Mouse (Mus musculus) embryo, embryonic 11.5 days (tissue): Measurements from ENCODE around the gene Krt35.

Experiments used
- DNase-seq: peaks from one replicate; pipeline ENCODE4 v3.0.0-alpha.2; 2012; ENCODE audit warnings: low read depth, low spot score

The Krt35 gene

DNA sequence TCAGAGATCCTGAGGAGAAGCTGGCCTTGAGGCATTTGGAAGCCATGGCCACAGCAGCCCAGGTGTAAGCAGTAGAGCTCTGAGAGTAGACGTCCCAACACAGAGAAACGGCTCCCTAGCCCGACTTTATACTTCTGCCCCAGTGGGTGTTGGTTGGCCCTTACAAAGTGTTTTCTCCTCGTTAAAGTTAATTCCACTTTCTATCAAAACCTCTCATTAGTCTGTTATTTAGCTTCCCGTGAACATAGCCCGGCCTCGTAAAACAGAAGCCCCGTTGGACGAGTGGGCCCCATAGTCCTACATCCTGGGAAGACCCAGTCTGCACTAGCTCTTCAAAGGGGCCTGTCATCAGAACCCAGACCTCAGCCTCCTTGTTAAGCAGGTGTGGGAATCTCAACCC lies at the start of gene Krt35:
TSS of gene Krt35 (minus strand) at position 101 of the 400 bp plus-strand sequence.
- no peak for DNase-seq

DNA sequence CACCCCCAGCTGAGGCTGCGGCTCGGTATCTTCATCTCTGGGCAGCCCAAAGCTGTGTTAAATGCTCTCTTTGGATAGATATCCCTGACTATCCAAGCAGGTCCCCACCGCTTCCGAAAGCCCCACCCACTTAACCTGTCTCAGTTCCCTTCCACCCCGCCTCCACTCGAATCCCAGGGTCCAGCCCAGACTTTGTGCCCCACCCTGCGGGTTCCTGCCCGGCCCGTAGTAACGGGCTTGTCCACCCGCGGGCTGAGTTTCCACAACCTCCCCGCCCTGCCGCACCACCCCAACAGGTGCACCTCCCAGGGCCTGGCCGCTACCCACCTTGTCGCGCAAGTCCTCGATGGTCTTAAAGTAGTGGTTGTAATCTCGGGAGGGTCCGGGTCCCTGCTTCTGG lies 49.1 kb upstream of the Krt35 start:
- DNase-seq = no peak

DNA sequence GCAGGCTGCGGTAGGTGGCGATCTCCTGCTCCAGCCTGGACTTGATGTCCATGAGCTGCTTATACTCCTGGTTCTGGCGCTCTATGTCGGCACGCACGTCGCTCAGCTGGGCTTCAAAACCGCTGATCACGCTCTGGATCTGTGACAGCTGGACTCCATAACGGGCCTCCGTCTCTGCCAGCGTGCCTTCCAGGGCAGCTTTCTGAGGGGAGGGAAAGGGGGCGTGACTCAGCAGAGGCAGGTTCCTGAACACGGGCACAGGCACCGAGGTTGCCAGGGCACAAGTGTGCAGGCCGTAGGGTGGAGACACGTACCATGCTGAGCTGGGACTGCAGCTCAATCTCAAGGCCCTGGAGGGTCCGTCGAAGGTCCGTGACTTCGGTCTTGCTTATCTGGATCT lies 44.9 kb upstream of the Krt35 start:
- DNase-seq = no peak

DNA sequence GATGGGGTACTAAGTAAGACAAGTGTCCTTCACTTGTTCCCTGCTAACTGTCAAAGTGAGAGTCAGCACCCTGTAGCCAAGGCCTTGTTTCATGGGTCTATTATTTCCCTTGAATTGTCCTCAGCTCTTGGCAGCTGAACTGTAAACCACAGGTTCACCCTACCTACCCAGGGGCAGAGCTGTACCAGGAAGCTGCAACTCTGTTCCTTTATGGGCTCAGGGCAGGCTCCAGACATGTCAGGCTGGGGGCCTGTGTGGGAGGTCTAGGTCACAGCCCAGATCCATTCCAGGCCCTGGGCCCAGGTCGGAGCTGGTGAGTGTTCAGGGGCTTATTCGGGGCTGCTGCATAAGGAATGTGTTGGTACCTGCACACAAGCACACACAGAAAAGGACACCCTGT lies 43.4 kb upstream of the Krt35 start:
- no peak for DNase-seq

DNA sequence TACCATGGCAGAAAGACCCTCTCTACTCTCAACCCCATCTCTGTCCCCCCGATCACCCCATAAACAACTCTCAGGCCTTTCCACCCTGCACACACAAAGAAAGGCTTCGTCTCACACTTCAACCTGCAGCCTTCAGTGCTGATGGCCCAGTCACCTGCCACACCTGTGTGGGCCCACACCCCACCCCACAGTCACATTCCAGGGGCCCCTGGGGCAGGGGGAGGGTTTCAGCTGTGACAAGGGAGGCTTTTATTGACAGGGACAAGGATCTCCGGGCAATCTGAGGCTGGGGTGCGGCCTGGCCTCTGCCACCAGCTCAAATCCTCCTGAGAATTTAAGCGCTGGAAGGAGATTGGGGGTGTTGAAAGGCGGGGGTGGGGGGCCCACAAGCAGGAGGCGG lies 42.8 kb upstream of the Krt35 start:
- DNase-seq = no peak

DNA sequence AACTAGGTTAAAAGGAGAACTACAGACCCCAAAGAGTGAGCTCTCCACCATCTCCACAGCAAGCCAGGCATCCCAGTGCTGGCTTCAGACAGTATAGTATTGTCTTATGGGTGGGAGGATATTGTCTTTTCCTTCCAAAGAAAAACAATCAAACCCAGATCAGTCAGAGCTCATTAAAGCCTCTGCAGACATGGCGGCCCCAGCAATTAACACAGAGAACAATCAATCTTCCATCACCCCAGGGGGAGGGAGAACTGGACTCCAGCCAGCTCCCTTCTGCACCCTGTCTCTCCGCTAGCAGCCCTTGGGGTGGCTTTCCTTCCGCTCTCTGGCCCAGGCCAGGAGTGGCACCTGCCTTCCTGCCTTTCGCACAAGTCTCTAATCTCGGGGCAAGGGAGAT lies 41.7 kb upstream of the Krt35 start:
- DNase-seq = no peak

DNA sequence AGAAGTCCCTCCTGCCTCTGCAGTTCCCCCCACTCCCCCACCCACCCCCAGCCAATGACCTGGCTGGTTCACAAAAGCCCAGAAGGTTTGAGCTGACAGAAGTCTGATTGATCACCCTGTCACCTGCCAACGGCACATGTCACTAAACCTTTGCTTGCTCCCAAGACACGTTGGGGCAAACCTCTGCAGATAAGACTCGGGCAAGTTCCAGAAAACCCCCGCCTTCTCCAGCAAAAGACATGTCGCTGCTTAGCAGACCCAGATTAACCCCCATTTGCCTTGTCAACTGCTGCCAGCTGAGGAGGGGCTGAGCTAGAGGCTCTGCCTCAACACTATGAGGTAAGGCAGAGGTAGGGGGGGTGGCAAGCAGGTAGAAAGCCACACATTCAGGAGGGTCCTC lies 40.5 kb upstream of the Krt35 start:
- DNase-seq = no peak

DNA sequence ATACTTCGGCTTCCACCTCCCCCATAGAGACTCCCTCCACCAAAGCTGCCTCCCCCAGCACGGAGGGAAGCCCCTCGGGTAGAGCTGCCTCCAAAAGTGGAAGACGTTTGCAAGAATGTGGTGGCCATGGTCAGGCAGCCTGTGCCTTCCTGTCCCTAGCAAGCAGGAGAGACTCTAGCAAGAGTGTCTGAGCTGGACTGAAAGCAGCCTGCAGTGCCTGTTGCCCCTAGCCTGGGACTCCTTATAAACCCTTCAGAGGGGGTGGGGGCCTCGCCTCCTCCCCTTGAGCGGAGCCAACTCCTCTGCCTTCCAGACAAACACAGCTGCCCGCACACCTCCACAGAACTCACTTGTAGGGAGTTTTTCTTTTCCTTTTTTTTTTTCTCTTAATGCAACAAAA lies 39.7 kb upstream of the Krt35 start, which contains the start of gene Krt15:
TSS of gene Krt15 (minus strand) at position 198 of the 400 bp plus-strand sequence.
- no peak for DNase-seq

DNA sequence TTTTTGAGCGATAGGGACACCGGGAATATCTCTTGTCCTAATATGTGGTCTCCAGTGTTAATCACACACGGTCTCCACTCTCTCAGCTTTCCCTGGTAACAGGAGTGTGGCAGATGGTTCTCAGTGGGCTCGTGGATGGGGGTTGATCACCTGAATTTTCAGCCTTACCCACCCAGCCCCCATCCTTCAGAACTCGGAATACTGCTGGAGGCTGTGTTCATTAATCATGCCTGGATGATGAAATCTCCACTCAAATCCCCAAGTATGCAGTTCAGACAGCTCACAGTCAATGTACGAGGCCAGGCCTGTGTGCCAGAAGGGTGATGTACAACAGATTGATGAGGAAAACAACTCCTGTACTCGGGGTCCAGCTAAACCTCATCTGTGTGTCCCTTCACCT lies 28.9 kb upstream of the Krt35 start:
- DNase-seq = no peak

DNA sequence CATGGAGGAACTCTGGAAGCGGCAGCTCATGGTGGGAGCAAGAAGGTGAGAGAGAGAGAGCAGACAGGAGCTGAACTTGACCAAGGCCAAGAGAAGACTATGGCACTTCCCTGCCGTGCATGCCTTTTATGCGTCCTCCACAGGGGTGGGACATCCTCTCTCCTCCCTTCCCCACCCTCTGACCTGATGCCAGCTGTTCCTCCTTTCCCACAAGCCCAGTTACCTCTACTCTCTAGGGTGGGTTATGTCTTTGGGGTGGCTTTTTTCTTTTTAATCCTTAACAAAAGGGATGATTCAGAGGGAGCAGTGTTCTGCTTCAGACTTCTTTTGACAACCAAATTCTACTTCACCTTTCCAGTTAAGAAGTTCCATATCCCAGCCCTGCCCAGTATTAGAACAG lies 25.4 kb upstream of the Krt35 start, which contains the start of gene Krt13:
TSS of gene Krt13 (minus strand) at position 101 of the 400 bp plus-strand sequence.
- DNase-seq = no peak

DNA sequence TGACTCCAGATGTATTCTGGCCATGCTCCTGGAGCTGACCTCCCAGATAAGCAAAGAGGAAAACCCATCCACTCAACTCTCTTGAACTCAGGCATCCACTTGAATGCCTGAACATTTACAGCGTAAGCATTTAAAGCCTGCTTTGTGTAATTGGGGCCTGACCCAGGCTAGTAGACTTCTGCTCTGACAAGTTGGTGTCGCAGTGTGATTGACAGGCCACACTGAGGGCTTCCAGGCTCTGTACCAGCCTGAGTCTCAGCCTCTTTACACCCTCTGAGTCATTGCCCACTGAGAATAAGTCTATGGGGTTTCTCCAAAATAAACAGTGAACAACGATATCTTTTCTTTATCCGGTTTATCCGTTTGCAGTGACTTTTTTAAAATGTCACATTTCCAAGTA lies 24.3 kb upstream of the Krt35 start:
- DNase-seq = no peak

DNA sequence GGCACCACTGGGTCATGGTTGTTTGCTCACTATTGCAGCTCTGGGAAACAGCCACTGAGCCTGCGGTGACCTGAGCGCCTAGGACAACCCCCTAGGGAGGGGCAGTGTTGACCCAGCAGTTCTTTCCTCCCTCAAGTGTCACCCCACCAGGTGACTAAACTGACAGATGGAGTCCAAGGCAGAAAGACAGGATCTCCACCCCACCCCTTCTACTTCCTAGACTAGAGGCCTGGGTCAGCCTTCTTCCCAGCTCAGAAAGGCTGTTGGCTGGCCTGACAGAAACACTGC lies 17.6 kb upstream of the Krt35 start:
- DNase-seq = no peak

DNA sequence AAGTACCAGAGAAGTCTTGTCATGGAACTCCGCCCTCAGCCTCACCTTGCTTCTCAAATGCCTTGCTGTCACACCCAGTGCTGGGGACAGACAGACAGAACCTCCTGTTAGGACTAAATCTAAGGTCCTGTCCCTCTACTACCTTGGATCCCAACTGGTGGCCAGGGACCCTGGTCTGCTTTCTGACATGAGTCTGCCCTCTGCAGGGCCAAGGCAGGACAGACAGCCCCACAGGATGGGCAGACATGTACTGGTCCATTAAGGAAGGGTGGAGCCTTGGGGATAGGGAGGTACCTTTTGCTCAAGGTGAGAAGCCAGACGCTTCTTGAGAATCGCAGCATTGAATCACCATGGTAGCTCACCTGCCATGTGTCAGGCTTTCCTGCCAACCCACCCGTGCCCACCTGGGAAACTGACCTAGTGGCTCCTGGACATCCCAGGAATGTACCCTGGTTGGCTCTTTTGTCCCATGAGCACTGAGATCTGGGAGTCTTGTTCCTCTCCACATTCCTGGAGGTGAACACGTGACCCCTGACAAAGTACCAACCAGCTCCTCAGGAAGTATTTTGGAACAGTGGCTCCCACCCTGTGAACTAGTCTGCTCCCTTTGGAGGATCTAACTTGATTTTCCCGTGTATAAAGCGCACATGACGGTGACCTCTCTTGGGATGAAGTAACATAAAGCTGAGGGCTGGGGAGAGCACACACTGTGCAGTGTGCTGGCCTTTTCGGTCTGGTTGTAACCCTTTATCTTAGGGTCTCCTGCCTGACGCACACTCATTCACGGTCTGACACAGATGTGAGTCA lies 17.1 kb upstream of the Krt35 start:
- no peak for DNase-seq

DNA sequence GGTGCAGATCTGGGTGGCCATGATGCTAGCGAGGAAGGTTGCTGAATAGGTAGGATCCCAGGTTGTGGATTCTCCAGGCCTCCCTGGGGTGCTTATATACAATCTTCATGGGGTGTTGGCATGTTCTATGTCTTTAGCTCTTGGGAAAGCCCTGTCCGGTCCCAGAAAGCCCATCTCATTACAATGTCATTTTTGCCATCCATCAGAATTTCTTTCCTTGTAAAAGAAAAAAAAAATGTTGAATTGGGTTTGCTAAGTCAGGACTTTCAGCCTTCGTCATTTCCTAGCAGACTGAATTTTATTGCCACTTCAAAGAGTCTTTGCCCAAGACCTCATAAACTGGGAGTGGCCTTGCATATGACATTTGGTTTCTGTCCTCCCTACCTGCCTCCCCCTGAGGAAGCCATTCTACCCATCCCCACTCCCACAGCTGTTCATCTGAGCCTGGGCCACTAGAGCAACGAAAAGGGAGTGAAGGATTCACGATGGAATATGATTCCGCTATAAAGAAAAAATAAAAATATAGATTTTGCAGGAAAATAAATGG lies 9.6 kb upstream of the Krt35 start, which contains the start of gene Krt36:
TSS of gene Krt36 (minus strand) at position 51 of the 547 bp plus-strand sequence.
- no peak for DNase-seq

DNA sequence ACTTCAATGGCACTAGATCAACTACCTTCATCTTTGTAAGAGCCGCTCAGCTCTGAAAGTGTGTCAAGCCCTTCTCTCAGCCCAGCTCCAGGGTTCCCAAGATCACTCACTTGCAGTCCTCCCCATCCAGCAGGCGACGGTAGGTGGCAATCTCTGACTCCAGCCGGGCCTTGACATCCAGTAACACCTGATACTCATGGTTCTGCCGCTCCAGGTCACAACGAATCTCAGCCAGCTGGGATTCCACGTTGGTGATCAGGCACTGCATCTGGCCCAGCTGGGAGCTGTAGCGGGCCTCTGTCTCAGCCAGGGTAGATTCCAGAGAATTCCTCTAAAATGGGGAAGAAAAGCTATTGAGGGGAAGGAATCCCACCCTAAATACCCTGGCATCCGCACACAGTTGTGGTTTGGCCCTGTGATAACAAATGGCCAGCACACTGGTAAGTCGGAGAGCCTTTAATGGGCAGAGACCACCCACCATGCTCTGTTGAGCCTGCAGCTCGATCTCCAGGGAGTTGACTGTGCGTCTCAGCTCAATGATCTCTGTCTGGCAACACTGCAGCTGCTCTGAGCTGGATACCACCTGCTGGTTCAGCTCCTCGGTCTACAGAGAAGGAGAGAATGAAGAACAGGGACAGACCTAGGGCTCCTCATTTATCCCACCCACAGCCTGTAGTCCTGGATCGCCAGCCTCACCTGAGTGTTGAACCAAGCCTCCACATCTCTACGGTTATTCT lies 6.8 kb upstream of the Krt35 start:
- no peak for DNase-seq

DNA sequence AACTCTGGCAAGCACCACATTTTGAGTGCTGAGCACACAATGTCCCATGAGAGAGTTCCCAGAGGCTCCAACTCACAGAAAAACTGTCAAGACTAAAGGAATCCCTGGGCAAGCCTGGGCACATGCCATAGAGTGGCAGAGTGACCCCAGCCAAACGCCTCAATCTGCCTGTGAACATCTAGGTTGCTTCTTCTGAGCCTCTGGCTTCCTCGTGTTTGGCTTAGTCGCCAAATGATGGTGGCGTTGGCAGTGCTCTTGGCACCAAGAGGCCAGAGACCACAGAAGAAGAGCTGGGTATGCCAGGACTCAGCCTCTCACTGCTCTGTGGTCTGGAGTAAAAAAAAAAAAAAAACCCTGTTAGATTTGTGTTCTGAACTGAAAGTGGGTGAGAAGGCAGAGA lies 4.3 kb upstream of the Krt35 start:
- DNase-seq = no peak

DNA sequence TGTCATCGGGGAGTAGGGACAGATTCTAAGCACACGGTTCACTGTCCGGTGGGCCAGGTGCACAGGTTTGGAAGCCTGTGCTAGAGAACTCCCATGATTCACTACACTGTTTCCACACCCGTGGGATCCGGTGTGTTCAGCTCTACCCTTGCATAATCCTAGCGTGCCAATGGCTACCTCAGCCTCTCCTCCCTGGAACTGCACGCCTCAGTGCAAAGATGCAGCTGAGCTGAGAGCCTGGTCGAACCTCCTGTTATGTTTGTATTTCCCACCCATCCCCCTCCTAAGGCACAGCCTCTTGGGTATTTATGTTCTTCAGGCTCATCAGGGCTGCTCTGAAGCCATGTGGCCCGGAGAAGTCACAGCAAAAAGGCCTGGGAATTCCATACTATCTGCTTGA lies 1.8 kb upstream of the Krt35 start:
- no peak for DNase-seq

DNA sequence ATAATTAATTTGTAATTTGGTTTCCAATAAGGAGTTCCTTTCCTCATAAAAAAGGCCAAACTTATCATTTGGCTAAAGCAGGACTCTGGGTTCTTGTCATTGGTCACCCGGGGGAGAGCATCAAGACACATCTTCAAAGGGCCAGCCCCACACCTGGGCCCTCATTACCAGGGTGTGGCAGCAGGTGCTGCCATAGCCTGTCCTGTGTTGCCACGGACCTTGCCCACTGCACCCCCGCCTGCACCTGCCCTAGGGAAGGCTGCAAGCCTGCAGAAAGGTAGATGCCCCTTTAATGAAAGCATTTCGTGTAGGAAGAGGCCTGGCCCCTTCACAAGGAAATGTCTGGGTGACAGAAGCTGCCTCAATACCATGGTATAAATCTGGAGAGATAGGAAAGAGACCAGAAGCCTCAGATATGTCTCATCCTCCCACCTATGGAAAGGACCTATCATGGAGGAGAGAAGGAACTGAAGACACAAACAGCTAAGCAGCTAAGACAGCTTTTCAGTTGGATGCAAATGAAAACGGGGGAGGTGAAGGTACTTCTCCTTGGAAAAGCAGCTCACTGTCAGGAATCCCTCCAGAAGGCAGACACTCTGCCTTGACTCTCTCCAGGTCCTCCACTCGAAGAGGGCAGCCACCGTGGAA lies 7.5 kb downstream of the Krt35 start:
- DNase-seq = no peak

DNA sequence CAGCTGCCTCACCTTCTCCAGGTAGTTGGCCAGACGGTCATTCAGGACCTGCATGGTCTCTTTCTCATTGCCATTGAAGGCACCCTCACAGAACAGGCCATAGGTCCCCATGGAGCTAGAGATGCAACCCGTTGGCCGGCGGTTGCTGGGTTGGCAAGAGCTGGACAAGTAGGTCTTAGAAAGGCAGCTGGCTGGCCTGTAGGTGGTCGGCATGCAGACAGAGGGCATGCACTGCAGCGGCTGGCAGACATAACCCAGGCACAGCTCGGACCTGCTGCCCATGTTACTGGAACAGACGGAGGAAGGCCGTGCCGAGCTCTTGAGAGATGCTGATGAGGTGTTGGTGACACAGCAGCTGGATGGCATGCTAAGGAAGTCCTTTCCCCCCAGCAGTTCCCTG lies 8.2 kb downstream of the Krt35 start, which contains the start of gene Krt32:
TSS of gene Krt32 (minus strand) at position 366 of the 400 bp plus-strand sequence.
- DNase-seq = no peak

DNA sequence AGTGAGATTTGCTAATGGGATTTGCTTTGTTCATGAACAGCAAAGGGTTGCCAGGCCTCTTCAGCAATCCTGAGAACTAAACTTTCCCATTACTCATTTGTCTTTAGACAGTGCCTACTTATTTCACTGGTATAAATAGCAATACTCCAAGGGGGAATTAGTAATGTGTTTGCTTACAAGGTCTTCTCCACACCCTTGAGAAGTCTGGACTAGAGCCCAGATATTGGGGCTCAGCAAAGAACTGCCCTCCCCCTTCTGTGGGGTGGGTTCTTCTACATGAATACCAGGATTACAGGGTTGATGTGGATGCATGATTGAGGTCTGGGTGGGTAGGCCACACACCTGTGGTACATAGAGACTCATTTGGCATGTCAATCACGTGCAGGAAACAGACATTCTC lies 22.2 kb downstream of the Krt35 start:
- no peak for DNase-seq

DNA sequence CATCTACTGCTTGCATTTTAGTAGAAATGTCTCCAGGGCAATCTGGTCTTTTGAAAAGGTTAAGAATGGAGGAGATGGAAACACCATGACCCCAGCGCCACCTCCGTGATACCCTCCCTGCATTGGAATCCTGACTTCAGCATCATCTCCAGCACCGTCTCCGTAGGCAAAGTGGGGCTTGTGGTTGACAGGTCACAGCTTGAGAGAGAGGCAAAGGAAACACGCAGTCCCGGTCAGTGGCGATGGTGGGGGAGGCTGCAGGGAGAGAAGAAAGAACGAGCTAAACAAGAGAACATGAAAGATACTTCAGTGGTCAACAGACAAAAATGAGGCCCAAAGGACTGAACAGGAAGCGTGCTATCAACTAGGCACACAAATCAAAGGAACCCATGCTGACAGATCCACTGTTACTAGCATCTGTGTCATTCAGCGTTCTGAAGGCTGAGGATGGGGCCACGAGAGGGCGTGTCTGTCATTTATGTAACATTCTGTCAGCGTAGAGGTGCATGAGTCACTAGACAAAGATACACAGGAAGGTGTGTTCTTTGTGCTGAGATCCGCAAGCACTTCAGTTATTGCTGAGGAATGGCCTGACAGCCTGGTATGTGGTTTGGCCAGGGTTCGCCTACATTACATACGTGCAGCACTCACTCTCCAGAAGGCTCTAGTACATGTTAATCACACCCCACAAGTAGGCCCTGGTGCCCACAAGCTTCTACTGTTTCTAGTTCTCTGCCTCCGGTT lies 28.6 kb downstream of the Krt35 start:
- DNase-seq = no peak
